Mouse (Mus musculus): ENCODE results near the gene Chst15. TPM values are rescaled to one million over a fixed set of nuclear protein-coding genes. Genes with fewer than 3 reads are reported as not detected.

Chst15 gene
- 7.1 and 7.4 TPM in 2 replicates for polyA plus RNA-seq (2012; rRNA removed)

GRCm38 (mm10) chr7:132317036-132317541, at the start of gene Chst15:
Gene Chst15 (minus strand): TSS chr7:132317228.

Other genes starting within 250 kb of the Chst15 start
- 9.6 and 14.8 TPM in 2 replicates for gene Cpxm2, start 162.5 kb downstream of the Chst15 start, polyA plus RNA-seq (2012; rRNA removed)

Measured in colon, adult 2 months (tissue).